Mouse (Mus musculus) adrenal gland, adult (tissue): ENCODE measurements around the gene Fbxl12.
"Not testable (repeated sequence)": the region's sequence is repeated elsewhere in the genome, so short reads cannot be mapped to it uniquely, and the experiment has no call there.

Source experiments
- DNase-seq, 2 experiments: peaks; one replicate each; pipeline ENCODE4 v3.0.0; 2022 to 2023; ENCODE audit warnings: low spot score in 1 of 2; ENCODE audit not compliant: inconsistent age in 2 of 2

Gene Fbxl12

GRCm38 (mm10) chr9:20644360-20645081, at the start of gene Fbxl12:
TSS of gene Fbxl12 (minus strand) at chr9:20644767.
- peak; percentile 86 to 95 for DNase-seq

GRCm38 (mm10) chr9:20692863-20693262, 48.3 kb upstream of the Fbxl12 start:
- peak; percentile 27 to 64 for DNase-seq

- not testable (repeated sequence) for DNase-seq
These were observed 45.9 kb upstream of the Fbxl12 start for GRCm38 (mm10) chr9:20690449-20690848.

GRCm38 (mm10) chr9:20689913-20690312, 45.3 kb upstream of the Fbxl12 start:
- peak in 1 of 2 experiments; percentile 33 for DNase-seq

GRCm38 (mm10) chr9:20689403-20689802, 44.8 kb upstream of the Fbxl12 start:
- no peak for DNase-seq

- no peak for DNase-seq
These were observed 40.7 kb upstream of the Fbxl12 start for GRCm38 (mm10) chr9:20685081-20685861.

- DNase-seq, result no peak
These were observed 37.8 kb upstream of the Fbxl12 start for GRCm38 (mm10) chr9:20682389-20682722.

GRCm38 (mm10) chr9:20681546-20682388, 37.2 kb upstream of the Fbxl12 start:
- DNase-seq, result no peak

GRCm38 (mm10) chr9:20680378-20680958, 35.9 kb upstream of the Fbxl12 start:
- DNase-seq, result no peak

- no peak for DNase-seq
These were observed 33.3 kb upstream of the Fbxl12 start for GRCm38 (mm10) chr9:20677892-20678291.

- DNase-seq, result no peak
These were observed 27.5 kb upstream of the Fbxl12 start for GRCm38 (mm10) chr9:20672047-20672446.

- DNase-seq, result no peak
These were observed 23.5 kb upstream of the Fbxl12 start for GRCm38 (mm10) chr9:20668065-20668464.

- no peak for DNase-seq
These were observed 22.0 kb upstream of the Fbxl12 start for GRCm38 (mm10) chr9:20666510-20667034.

- DNase-seq, result peak in 1 of 2 experiments; percentile 45
These were observed 21.4 kb upstream of the Fbxl12 start for GRCm38 (mm10) chr9:20665925-20666324.

GRCm38 (mm10) chr9:20664982-20665637, 20.5 kb upstream of the Fbxl12 start:
- no peak for DNase-seq

GRCm38 (mm10) chr9:20664366-20664765, 19.8 kb upstream of the Fbxl12 start:
- no peak for DNase-seq

- no peak for DNase-seq
These were observed 19.4 kb upstream of the Fbxl12 start for GRCm38 (mm10) chr9:20663956-20664355.

- no peak for DNase-seq
These were observed 18.3 kb upstream of the Fbxl12 start for GRCm38 (mm10) chr9:20662874-20663273.

- DNase-seq, result peak; percentile 54 to 83
These were observed 17.8 kb upstream of the Fbxl12 start for GRCm38 (mm10) chr9:20662325-20662724.

GRCm38 (mm10) chr9:20657546-20657945, 13.0 kb upstream of the Fbxl12 start:
- DNase-seq, result peak; percentile 73 to 86
